Mouse (Mus musculus): Measurements from ENCODE around the gene Vmn2r56.
"Not testable (repeated sequence)": the region's sequence is repeated elsewhere in the genome, so short reads cannot be mapped to it uniquely, and the experiment has no call there.

Vmn2r56 gene

DNA sequence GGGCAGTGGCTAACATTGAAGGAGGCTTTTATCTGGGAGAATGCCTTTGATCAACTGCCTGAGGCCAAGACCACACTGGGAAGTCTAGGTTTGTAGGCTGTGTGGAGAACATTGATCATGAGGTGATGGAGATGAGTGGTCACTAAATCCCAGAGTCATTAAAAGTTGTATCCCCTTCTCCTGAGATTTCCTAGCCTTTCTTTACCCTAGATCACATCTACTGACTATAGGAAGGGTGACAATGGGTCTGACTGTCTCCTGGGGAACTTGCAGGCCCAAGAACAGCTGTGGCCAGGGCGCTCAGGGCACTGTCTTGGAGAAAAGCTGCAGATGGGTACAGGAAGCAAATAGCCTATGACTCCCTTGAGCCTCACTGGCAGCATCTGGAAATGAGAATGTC is at the start of gene Vmn2r56:
Vmn2r56 (minus strand) TSS at position 101 of the 400 bp plus-strand sequence.
- no peak for TF ChIP-seq CTCF (conservative IDR thresholded peaks at IDR 0.05; ENCODE audit: low read length)
- no peak for TF ChIP-seq POU5F1 (IDR thresholded peaks at IDR 0.05; ENCODE audit: borderline replicate concordance, low read length)
- no peak for TF ChIP-seq NANOG (IDR thresholded peaks at IDR 0.05; ENCODE audit: borderline replicate concordance, low read length)
- 0 out of 2 replicates have a peak, but pooled peaks cover 4% of the 10 kb centered on the region for H3K4me1 ChIP-seq (replicated peaks; ENCODE audit: low read depth, low read length)
- no peaks in the 10 kb centered on the region for H3K36me3 ChIP-seq (ENCODE audit: insufficient read depth, low read length)
- peaks cover 4% of the 10 kb centered on the region; the same call in 1 of the 2 replicates for H3K9me3 ChIP-seq (ENCODE audit: low read length)
- H3K4me3 ChIP-seq (replicated peaks; ENCODE audit: low read length) = no peak within 1 kb of the TSS
- H3K27me3 ChIP-seq (ENCODE audit: insufficient read depth, low read length) = no peaks in the 10 kb centered on the region

DNA sequence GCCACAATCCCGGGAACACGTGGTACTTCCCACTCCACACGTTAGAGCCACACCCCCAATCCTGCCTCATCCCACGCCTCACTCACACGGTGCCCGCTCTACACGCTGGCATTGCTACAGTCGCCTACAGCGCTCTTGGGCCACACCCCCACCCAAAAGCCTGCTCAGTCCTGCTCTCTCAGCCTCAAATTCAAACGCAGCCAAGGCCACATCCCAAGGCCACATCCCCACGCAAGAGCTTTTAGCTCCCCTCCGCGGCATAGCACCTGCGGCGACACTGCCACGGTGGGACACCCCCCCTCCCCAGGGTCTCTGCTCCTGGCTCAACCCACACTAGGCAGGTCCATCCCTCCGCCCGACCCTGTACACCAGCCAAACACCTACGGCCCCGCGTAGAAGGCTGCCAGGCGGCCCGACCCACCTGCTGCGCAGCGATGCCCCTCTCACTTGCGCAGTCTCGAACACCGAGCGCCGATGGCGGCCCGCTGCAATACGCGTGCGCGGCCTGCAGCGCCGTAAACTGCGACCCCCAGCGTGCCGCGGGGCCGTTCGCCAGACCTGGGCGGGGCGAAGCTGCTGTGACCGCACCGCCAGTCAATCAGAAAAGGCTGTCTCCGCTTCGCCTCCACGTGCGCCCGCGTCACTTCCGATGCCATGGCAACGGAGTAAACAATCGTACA is 45.5 kb upstream of the Vmn2r56 start:
- Histone ChIP-seq H3K4me3 (replicated peaks; ENCODE audit: low read length) (peak overlapping the region; percentile 94), H3K4me1 (replicated peaks; ENCODE audit: low read depth, low read length) (peaks cover 27% of the 10 kb centered on the region), H3K36me3 (ENCODE audit: insufficient read depth, low read length) (peaks cover 6% of the 10 kb centered on the region), H3K9me3 (ENCODE audit: low read length) (no peaks in the 10 kb centered on the region; the same call in 1 of the 2 replicates), H3K27me3 (ENCODE audit: insufficient read depth, low read length) (peaks cover 8% of the 10 kb centered on the region; the same call in 1 of the 2 replicates)
- no peak for TF ChIP-seq POU5F1 (IDR thresholded peaks at IDR 0.05; ENCODE audit: borderline replicate concordance, low read length)
- TF ChIP-seq NANOG (IDR thresholded peaks at IDR 0.05; ENCODE audit: borderline replicate concordance, low read length) = no peak
- no peak for TF ChIP-seq CTCF (conservative IDR thresholded peaks at IDR 0.05; ENCODE audit: low read length)

DNA sequence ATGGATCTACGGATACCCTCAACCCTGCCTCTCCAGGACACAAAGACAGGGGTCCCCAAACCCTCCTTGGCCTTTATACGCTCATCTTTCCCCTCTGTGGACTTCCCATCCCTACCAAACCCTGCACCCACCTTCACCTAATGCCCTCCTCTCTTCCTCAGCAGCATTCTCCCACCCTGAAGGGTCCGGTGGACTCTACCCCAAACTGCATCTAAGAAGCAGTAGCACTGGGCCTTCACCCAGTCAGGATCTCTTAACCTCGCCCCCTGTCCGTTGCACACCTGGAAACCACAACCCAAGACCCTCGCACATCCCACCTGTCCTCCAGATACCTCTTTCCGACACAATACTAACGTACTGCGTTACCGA is 45.0 kb upstream of the Vmn2r56 start:
- TF ChIP-seq CTCF (conservative IDR thresholded peaks at IDR 0.05; ENCODE audit: low read length) = no peak
- no peak for TF ChIP-seq POU5F1 (IDR thresholded peaks at IDR 0.05; ENCODE audit: borderline replicate concordance, low read length)
- no peak for TF ChIP-seq NANOG (IDR thresholded peaks at IDR 0.05; ENCODE audit: borderline replicate concordance, low read length)
- Histone ChIP-seq H3K9me3 (ENCODE audit: low read length) (peaks cover 2% of the 10 kb centered on the region; the same call in 1 of the 2 replicates), H3K27me3 (ENCODE audit: insufficient read depth, low read length) (peaks cover 8% of the 10 kb centered on the region; the same call in 1 of the 2 replicates), H3K36me3 (ENCODE audit: insufficient read depth, low read length) (peaks cover 11% of the 10 kb centered on the region), H3K4me3 (replicated peaks; ENCODE audit: low read length) (peak overlapping the region; percentile 94), H3K4me1 (replicated peaks; ENCODE audit: low read depth, low read length) (peaks cover 27% of the 10 kb centered on the region)

DNA sequence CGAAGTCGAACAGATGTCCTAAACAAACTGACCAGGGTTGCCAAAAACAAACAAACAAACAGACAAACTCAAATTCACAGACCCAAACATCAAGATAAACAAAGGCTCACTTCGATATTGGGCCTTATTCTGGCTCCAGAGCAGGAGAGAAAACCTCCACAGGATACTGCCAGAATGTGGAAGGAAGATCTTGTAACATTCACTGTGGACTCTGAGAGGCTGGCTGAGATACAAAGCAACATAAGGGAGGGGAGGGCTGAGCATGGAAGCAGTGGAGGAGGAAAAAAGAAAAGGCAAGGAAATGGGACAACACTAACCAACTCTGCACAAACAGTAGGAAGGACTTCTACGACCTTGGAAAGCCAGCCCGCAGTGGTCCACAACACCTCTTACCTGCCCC is 44.3 kb upstream of the Vmn2r56 start:
- TF ChIP-seq NANOG (IDR thresholded peaks at IDR 0.05; ENCODE audit: borderline replicate concordance, low read length) = no peak
- no peak for TF ChIP-seq POU5F1 (IDR thresholded peaks at IDR 0.05; ENCODE audit: borderline replicate concordance, low read length)
- no peak for TF ChIP-seq CTCF (conservative IDR thresholded peaks at IDR 0.05; ENCODE audit: low read length)
- H3K9me3 ChIP-seq (ENCODE audit: low read length) = peaks cover 2% of the 10 kb centered on the region; the same call in 1 of the 2 replicates
- H3K4me3 ChIP-seq (replicated peaks; ENCODE audit: low read length) = peak overlapping the region; percentile 94; the same call in 1 of the 2 replicates
- H3K27me3 ChIP-seq (ENCODE audit: insufficient read depth, low read length) = peaks cover 8% of the 10 kb centered on the region; the same call in 1 of the 2 replicates
- peaks cover 17% of the 10 kb centered on the region for H3K36me3 ChIP-seq (ENCODE audit: insufficient read depth, low read length)
- H3K4me1 ChIP-seq (replicated peaks; ENCODE audit: low read depth, low read length) = peaks cover 24% of the 10 kb centered on the region

DNA sequence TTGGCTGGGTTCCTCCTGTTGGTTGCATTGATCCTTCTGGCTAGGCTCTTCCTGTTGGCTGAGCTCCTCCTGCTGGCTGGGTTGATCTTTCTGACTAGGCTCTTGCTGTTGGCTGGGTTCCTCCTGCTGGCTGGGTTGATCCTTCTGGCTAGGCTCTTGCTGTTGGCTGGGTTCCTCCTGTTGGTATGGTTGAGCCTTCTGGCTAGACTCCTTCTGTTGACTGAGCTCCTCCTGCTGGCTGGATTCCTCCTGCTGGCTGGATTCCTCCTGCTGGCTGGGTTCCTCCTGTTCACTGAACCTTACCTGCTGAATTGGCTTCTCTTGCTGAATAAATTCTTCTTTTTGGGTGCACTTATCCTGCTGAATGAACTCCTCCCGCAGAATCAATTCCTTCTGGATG is 39.8 kb upstream of the Vmn2r56 start:
- Histone ChIP-seq H3K36me3 (ENCODE audit: insufficient read depth, low read length) (peaks cover 63% of the 10 kb centered on the region), H3K27me3 (ENCODE audit: insufficient read depth, low read length) (peaks cover 6% of the 10 kb centered on the region; the same call in 1 of the 2 replicates), H3K4me1 (replicated peaks; ENCODE audit: low read depth, low read length) (peaks cover 7% of the 10 kb centered on the region), H3K4me3 (replicated peaks; ENCODE audit: low read length) (no peak overlapping the region), H3K9me3 (ENCODE audit: low read length) (peaks cover 2% of the 10 kb centered on the region; the same call in 1 of the 2 replicates)
- TF ChIP-seq NANOG (IDR thresholded peaks at IDR 0.05; ENCODE audit: borderline replicate concordance, low read length) (no peak), POU5F1 (IDR thresholded peaks at IDR 0.05; ENCODE audit: borderline replicate concordance, low read length) (no peak), CTCF (conservative IDR thresholded peaks at IDR 0.05; ENCODE audit: low read length) (no peak)

DNA sequence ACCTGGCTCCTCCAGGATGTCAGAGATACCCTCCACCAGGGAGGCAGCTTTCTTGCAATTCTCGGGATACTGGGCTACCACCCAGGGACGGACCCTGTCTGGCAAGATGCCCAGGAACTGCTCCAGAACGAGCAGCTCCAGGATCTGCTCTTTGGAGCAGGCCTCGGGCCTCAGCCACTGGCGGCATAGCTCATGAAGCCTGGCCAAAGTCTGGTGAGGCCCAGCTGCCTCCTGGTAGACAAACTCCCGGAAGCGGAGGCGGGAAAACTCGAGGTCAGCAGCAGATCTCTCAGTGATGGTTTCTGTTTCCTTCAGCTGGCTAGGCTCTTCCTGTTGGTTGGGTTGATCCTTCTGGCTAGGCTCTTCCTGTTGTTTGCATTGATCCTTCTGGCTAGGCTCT is 39.3 kb upstream of the Vmn2r56 start:
- TF ChIP-seq POU5F1 (IDR thresholded peaks at IDR 0.05; ENCODE audit: borderline replicate concordance, low read length) = no peak
- no peak for TF ChIP-seq CTCF (conservative IDR thresholded peaks at IDR 0.05; ENCODE audit: low read length)
- TF ChIP-seq NANOG (IDR thresholded peaks at IDR 0.05; ENCODE audit: borderline replicate concordance, low read length) = no peak
- H3K4me3 ChIP-seq (replicated peaks; ENCODE audit: low read length) = no peak overlapping the region
- H3K36me3 ChIP-seq (ENCODE audit: insufficient read depth, low read length) = peaks cover 68% of the 10 kb centered on the region
- H3K9me3 ChIP-seq (ENCODE audit: low read length) = peaks cover 2% of the 10 kb centered on the region; the same call in 1 of the 2 replicates
- H3K4me1 ChIP-seq (replicated peaks; ENCODE audit: low read depth, low read length) = peaks cover 2% of the 10 kb centered on the region
- H3K27me3 ChIP-seq (ENCODE audit: insufficient read depth, low read length) = peaks cover 1% of the 10 kb centered on the region; the same call in 1 of the 2 replicates

DNA sequence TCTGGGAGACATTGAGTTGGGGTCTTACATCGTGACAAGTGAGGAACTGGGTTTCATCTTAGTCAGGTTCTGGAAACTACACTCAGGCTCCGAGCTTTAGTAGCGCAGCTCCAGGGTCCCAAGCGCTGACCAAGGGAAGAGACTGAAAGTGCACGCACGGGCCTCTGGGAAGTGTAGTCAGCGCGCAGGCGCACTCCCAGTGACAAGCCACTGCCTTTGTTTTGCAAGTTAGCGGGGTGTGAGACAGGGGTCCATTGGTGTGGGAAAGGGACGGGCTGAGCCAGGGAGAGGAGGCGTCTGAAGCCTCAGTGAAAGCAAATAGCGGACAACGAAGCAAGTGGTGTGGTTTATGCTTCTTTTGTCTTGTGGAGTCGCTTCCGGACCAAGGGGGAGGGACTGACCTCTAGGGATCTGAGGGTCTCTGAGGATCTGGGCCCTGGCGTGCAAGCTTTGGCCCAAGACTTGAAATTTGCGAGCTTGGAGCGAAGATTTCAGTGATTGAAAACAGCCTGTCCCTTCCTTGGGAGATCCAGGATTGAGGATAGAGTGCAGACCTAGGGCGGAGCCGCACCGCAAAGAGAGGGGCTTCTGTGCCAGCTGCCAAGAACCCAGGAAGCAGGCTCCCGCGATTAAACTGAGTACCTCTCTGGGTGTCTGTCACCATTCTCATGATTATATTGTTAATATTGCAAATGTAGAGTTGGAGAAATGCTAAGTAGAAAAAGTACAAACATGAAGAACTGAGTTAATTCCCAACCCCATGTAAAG is 14.8 kb upstream of the Vmn2r56 start:
- H3K27me3 ChIP-seq (ENCODE audit: insufficient read depth, low read length) = no peaks in the 10 kb centered on the region
- no peak for TF ChIP-seq NANOG (IDR thresholded peaks at IDR 0.05; ENCODE audit: borderline replicate concordance, low read length)
- no peaks in the 10 kb centered on the region for H3K4me1 ChIP-seq (replicated peaks; ENCODE audit: low read depth, low read length)
- H3K36me3 ChIP-seq (ENCODE audit: insufficient read depth, low read length) = no peaks in the 10 kb centered on the region
- no peak overlapping the region for H3K4me3 ChIP-seq (replicated peaks; ENCODE audit: low read length)
- H3K9me3 ChIP-seq (ENCODE audit: low read length) = peaks cover 51% of the 10 kb centered on the region

DNA sequence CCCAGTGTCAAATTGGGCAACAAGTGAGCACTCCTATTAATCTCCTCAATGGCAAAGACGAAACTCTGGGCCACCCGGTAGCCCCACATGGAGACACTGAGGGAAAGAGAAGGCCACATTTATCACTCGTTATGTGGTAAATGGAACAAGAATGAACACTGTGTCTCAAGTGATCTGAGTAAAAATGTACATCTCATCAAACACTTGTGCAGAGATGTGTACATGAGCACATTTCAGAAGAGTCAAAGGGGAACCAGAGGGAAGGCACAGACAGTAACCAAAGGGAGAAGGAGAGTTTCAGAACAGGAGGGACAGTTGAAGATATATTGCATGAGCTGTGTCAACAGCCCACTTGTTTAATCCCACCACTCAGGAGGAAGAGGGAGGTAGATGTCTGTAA is 49.9 kb downstream of the Vmn2r56 start, which contains the start of gene Vmn2r55:
Vmn2r55 (minus strand) TSS at position 101 of the 400 bp plus-strand sequence.
- not testable (repeated sequence) for H3K9me3 ChIP-seq (ENCODE audit: low read length); H3K36me3 ChIP-seq (ENCODE audit: insufficient read depth, low read length); H3K4me1 ChIP-seq (replicated peaks; ENCODE audit: low read depth, low read length); H3K27me3 ChIP-seq (ENCODE audit: insufficient read depth, low read length); H3K4me3 ChIP-seq (replicated peaks; ENCODE audit: low read length)

DNA sequence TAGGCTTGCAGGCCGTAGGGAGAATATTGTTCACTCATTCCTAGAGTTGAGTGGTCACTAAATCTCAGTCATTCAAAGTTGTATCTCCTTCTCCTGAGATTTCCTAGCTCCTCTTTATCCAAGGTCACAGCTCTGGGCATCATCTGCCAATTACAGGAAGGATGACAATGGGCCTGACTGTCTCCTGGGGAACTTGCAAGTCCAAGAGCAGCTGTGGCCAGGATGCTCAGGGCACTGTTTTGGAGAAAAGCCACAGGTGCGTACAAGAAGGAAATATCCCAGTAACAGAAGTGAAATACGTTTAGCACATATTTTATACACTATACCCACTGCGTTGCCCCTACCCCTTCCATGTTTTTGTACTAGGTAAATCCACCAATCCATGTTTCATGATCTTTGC is 94.6 kb downstream of the Vmn2r56 start, which contains the start of gene Vmn2r54:
Vmn2r54 (minus strand) TSS at position 101 of the 400 bp plus-strand sequence.
- not testable (repeated sequence) for H3K27me3 ChIP-seq (ENCODE audit: insufficient read depth, low read length); H3K9me3 ChIP-seq (ENCODE audit: low read length); H3K4me1 ChIP-seq (replicated peaks; ENCODE audit: low read depth, low read length); H3K4me3 ChIP-seq (replicated peaks; ENCODE audit: low read length); H3K36me3 ChIP-seq (ENCODE audit: insufficient read depth, low read length)
